Mouse (Mus musculus) forelimb bud, embryonic 11.5 days (tissue): ENCODE measurements around the gene Eif4a2.

Experiments used
- DNase-seq: peaks from one replicate; pipeline ENCODE4 v3.0.0-alpha.2; 2012; ENCODE audit warnings: low read depth, low spot score

The Eif4a2 gene

DNA sequence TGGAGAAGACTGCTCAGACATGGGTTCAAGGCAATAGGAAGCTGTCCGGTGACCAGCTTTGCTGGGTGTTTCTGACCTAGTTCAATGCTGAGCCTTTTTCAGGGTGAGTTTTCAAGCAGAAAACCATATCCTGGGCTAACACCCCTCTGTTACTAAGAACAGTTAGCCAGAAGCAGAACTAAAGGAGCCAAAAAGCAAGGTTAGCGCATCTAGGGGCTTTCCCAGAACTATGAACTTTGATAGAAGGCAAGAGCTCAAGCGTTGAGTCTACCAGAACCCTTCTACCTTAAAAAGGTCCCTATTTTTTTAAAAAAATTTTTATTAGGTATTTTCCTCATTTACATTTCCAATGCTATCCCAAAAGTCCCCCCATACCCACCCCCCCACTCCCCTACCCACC, 33.7 kb downstream of the Eif4a2 start:
- DNase-seq = no peak

DNA sequence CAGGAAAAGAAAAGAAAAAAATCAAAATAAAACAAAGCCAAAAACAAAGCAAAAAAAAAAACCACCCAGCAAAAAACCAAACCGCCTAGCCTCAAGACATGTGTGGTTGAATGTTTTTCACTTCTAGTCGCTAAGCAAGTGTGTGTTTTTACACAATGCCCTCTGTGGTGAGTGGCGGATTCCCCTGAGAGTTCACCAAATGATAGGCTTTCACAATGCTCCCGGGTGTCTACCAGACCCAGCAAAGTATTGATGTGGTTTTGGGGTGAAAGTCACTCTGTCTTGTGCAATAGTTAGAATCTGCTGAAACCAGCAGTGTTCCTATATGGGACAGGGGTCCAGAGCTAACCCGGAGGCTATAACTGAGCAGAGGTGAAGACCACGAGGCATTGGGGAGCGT, 37.1 kb downstream of the Eif4a2 start:
- no peak for DNase-seq

DNA sequence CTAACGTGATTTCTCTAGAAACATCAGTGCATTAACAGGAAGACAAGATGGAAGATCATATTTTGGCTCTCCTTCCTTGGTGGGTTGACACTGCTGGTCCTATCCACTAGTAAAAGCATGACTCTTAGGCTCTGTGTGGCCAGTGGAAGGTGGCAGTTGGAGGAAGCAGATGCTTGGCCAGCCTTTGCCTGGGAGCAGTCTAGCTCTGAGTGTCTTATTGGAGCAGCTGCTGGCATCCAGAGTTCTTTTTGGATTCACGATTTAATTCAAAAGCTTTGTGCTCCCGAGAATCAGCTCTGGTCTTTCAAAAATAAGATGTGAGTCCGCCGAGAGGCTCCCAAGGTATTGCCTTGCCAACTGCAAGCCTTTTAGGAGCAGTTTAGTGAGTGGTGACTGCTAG, 38.0 kb downstream of the Eif4a2 start:
- no peak for DNase-seq

DNA sequence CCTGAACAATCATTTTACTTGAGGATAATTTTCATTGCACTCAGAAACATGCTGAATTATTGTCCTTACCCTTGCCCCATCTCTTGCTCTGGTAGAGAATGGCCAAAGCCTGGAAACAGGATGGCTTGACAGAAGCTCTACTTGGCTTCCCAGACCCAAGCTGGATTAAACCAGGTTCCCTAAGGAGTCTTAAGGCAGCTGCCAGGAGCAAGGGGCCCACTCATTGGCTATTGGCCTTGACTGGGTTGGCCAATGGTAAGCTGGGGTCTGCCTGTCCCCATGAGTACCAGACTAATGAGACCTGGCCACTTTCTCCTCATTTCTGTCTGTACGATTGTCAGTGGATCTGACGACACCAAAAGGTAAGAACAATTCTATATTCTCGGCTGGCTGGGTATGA, 39.0 kb downstream of the Eif4a2 start, which contains the start of gene Adipoq:
Adipoq (plus strand) TSS at position 257 of the 400 bp plus-strand sequence.
- DNase-seq = no peak

DNA sequence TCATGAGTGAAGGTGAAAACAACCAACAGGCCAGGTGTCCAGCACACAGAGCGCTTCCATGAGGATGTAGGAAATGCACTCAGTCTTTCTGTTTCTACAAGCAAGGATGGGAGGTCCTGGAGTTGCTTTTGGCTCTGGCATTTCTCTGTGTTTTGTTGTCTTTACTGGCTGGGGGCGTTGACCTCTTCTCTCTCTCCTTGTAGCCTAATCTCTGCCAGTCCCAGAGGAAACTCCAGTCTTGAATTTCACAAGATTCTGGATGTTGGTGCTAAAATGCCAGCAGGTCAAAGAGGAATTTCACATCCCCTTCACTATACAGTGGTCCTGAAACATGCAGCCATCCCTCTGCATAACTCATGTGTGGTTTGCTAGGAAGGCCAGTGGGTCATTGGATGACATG, 41.7 kb downstream of the Eif4a2 start:
- DNase-seq = no peak

DNA sequence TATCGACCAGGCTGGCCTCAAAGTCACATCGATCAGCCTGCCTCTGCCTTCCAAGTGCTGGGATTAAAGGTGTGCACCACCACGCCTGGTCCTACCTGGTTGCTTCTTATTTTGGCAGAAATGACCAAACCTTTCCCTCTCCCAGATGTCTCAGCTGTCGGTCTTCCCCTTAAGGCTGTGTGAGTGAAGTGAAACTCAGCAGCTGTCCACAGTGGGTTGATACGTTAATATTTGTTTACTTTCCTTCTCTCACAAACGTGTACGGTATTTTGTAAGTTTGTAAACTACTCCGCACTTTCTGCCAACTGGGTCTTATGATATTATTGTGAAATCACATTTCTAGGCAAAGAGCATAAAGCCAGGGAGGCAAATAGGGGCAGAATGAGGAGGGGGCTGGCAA, 42.2 kb downstream of the Eif4a2 start:
- no peak for DNase-seq

DNA sequence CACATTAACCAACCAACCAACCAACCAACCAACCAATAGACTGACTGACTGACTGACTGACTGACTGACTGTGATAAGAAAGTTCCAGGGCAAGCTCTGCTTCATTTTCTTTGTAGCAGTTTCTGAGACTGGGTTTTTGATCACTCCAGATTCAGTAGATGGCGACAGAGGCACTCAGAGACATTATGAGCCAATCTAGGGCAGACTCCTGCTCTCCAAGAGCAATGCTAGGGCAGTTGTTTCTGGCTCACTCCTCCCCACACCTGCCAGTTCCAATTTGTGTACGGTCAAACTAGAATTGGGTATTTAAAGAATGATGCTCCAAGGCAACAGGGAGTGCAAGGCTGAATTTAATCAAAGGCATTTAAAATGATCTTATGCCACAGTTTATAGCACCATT, 44.2 kb downstream of the Eif4a2 start:
- peak; percentile 18 for DNase-seq

DNA sequence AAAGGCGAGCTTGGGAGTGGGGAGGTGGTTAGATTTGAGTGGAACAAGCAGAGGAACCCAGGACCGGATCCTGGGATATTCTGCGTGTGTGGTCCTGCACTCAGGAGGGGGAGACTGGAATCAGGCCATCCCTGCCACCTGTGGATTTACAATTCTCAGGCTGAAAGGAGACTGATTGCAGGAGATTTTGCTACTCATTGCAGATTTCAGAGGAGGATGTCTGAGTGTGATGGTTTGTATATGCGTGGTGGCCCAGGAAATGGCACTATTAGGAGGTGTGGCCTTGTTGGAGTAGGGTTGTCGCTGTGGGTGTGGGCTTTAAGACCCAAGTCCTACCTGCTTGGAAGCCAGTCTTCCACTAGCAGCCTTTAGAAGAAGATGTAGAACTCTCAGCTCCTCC, 47.0 kb downstream of the Eif4a2 start:
- no peak for DNase-seq

DNA sequence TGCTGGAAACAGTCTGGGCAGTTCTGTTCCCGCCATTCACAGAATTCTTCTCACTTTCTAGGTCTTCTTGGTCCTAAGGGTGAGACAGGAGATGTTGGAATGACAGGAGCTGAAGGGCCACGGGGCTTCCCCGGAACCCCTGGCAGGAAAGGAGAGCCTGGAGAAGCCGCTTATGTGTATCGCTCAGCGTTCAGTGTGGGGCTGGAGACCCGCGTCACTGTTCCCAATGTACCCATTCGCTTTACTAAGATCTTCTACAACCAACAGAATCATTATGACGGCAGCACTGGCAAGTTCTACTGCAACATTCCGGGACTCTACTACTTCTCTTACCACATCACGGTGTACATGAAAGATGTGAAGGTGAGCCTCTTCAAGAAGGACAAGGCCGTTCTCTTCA, 49.8 kb downstream of the Eif4a2 start:
- no peak for DNase-seq

DNA sequence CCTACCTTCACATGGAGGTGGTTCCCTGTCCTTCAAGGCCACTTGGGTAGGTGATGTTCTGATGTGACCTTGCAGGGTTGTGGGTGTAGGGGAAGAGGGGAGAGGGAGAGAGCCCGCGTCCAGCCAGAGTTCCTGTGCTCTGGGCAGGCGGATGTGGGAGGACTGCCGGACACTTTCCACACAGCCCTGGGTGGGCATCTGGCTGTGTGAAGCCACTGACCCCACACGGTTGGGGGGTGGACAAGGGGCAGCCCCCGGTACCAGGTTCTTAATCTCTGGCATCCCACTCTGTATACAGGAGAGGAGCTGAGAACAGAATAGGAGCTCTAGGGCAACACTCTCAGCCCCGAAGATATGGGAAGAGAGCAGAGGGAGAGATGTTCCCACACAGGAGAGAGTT, 51.0 kb downstream of the Eif4a2 start:
- DNase-seq = no peak

DNA sequence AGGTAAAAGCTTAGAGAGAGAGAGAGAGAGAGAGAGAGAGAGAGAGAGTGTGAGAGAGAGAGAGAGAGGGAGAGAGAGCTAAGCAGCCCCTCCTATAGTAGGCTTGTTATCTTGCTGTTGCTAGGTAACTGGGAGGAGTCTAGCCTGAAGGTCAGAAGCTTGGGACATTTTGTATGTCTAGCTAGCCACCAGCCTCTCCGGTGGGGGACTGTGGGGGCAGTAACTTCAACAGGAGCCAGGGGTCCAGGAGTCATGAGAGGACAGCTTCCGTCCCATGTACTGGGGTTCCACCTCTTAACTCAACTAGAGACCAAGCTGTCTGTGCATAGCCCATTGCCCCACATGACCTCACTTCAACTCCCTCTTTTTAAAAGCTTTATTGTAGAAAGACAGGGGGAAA, 51.7 kb downstream of the Eif4a2 start:
- no peak for DNase-seq

DNA sequence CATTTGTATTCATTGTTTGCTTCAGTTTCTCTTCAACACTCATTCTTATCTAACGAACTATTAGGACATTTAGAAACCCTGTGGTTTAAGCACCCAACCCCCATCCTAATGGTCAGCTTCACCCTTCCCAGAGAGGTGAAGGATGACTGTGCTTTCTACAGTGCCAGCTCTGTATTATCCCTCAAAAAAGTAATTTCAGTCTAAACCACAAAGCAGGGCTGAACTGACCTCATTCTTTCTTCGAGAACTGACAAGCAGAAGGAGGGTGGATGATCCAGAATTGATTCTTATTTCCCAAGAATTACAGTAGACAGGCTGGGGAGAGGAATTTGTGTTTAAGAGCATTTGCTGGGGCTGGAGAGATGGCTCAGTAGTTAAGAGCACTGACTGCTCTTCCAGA, 52.5 kb downstream of the Eif4a2 start:
- DNase-seq = no peak

DNA sequence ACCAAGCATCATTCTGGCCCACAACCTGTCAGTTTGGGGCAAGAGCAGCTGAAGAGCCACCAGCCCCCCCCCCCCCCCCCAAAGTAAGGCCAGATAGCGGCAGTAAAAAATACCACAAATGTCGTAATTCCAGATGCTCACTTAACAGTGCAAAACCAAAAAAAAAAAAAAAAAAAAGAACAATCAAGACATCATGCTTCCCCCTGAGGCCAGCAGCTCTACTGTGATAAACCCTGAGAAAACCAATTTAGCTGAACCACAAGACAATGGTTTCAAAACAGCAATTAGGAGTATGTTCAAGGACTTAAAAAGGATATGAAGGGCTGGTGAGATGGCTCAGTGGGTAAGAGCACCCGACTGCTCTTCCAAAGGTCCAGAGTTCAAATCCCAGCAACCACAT, 54.9 kb downstream of the Eif4a2 start:
- no peak for DNase-seq
